Mouse (Mus musculus) monocyte, adult 59 days (primary cell): Measurements from ENCODE around the gene Smc1a. TPM values are rescaled to one million over a fixed set of nuclear protein-coding genes. Genes with fewer than 3 reads are reported as not detected.

Source experiments
- total RNA-seq, 2 experiments: library from RNA; stranded (reverse); gene quantifications; one replicate each; pipeline ENCODE4 v1.2.4; 2023

Smc1a gene
- 100 to 1,000 TPM in 1 of 2 experiments, 10 to 100 TPM in 1; 85.7 to 120 TPM for total RNA-seq

GRCm38 (mm10) chrX:152016151-152017145, at the start of gene Smc1a, which contains the start of gene Ribc1:
Gene Smc1a, plus strand, starts transcription at chrX:152016428.
Gene Ribc1, minus strand, starts transcription at chrX:152016295.

GRCm38 (mm10) chrX:152001737-152002710, 14.2 kb upstream of the Smc1a start, which contains the start of gene Hsd17b10:
Gene Hsd17b10, plus strand, starts transcription at chrX:152001845.

Other genes with a start within 250 kb of the Smc1a start
- gene Huwe1, start 215.6 kb upstream of the Smc1a start, total RNA-seq, result 100 to 1,000 TPM; 160 to 172 TPM
- 10 to 100 TPM; 41.2 to 51.8 TPM for gene Hsd17b10, start 14.6 kb upstream of the Smc1a start, total RNA-seq
- gene Ribc1, start 133 bp upstream of the Smc1a start, total RNA-seq, result under 1 TPM; 0.31 to 0.70 TPM
- 10 to 100 TPM; 21.5 to 31.4 TPM for gene Iqsec2, start 127.8 kb downstream of the Smc1a start, total RNA-seq
- gene Kdm5c, start 216.6 kb downstream of the Smc1a start, total RNA-seq, result 100 to 1,000 TPM in 1 of 2 experiments, 10 to 100 TPM in 1; 79.3 to 111 TPM